Mouse (Mus musculus) lung, postnatal 0 days (tissue): ENCODE data around the gene Dock8.

ENCODE experiments used
- CTCF ChIP-seq: IDR thresholded peaks from 2 replicates; pipeline ENCODE4 v1.5.1; 2016; ENCODE audit warnings: antibody characterized with exemption, mild to moderate bottlenecking
- EP300 ChIP-seq: IDR thresholded peaks from 2 replicates; pipeline ENCODE4 v1.6.1; 2016; ENCODE audit warnings: antibody characterized with exemption, mild to moderate bottlenecking, control low read depth

- TF ChIP-seq CTCF (no peak), EP300 (no peak)
Observed at GRCm38 (mm10) chr19:25097506-25097905, 98.2 kb downstream of the Dock8 start.
